Mouse (Mus musculus): ENCODE data around the gene Gm5089. TPM values are rescaled to one million over a fixed set of nuclear protein-coding genes. Genes with fewer than 3 reads are reported as not detected.
"Not testable (repeated sequence)": the region's sequence is repeated elsewhere in the genome, so short reads cannot be mapped to it uniquely, and the experiment has no call there.

Gene Gm5089
- polyA plus RNA-seq, 1 experiment from 2014 or later = 1.2 TPM

DNA sequence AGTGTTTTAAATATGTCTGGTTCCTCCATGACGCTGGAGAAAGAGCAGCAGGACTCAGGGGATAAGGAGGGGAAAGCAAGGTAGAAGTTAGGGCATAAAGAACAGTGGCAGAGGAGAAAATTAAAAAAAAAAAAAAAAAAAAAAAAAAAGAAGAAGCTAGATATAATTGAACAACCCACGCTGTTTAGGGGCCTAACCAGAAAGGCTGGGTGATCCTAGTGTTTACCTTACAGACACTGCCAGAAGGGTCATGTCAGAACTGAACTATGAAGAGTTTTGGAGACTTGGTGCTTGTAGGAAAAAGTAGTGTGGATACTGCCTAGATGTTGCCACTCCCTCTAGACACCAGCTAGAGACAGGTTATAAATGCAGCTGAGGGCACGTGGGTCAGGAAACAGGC is 10.6 kb upstream of the Gm5089 start:
- Histone ChIP-seq H3K9me3 (ENCODE audit: control insufficient read depth, low read length) (no peaks in the 10 kb centered on the region), H3K27ac (peak overlapping the region; percentile 90), H3K4me2 (replicated peaks) (peak overlapping the region; percentile 64), H3K27me3 (ENCODE audit: control insufficient read depth, insufficient read depth, low read length) (peaks cover 65% of the 10 kb centered on the region), H3K4me3 (replicated peaks; ENCODE audit: low read length) (peak overlapping the region; percentile 48), H3K9ac (peak overlapping the region; percentile 74), H3K4me1 (replicated peaks; ENCODE audit: control insufficient read depth, insufficient read depth, low read length) (peaks cover 12% of the 10 kb centered on the region; the same call in 1 of the 2 replicates), H3K36me3 (replicated peaks; ENCODE audit: control insufficient read depth, insufficient read depth) (no peaks in the 10 kb centered on the region)
- WGBS = 25% methylated on average over 3 of the region's 3 CpGs
- DNase-seq (ENCODE audit: low spot score) (no peak), ATAC-seq (ENCODE audit: low FRiP score) (no peak)

DNA sequence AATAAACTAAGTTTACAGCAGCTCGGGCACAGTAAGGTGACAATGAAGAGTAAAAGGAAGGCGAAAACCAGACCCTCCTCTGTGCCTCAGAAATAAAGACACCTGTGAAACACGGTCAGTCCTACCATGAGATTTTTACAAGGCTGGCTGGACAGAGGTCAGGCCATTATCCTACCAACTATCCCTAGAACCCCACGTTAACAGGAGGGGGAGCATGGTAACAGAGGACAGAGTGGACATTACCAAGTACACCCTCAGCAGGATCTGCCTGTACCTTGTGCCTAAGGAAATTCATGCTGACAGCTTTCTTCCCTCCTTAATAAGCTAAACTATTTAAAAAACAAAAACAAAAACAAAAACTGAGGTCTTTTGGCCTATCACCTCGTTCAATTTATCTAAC is 9.3 kb upstream of the Gm5089 start:
- Histone ChIP-seq H3K27ac (peak overlapping the region; percentile 63; the same call in 1 of the 2 replicates), H3K36me3 (replicated peaks; ENCODE audit: control insufficient read depth, insufficient read depth) (no peaks in the 10 kb centered on the region), H3K9ac (peak overlapping the region; percentile 58), H3K4me2 (replicated peaks) (peak overlapping the region; percentile 64), H3K4me3 (replicated peaks; ENCODE audit: low read length) (peak overlapping the region; percentile 23), H3K9me3 (ENCODE audit: control insufficient read depth, low read length) (no peaks in the 10 kb centered on the region), H3K4me1 (replicated peaks; ENCODE audit: control insufficient read depth, insufficient read depth, low read length) (peaks cover 12% of the 10 kb centered on the region; the same call in 1 of the 2 replicates), H3K27me3 (ENCODE audit: control insufficient read depth, insufficient read depth, low read length) (peaks cover 63% of the 10 kb centered on the region)
- no peak for DNase-seq (ENCODE audit: low spot score)
- WGBS = 45% methylated on average over 5 of the region's 5 CpGs
- no peak for ATAC-seq (ENCODE audit: low FRiP score)

DNA sequence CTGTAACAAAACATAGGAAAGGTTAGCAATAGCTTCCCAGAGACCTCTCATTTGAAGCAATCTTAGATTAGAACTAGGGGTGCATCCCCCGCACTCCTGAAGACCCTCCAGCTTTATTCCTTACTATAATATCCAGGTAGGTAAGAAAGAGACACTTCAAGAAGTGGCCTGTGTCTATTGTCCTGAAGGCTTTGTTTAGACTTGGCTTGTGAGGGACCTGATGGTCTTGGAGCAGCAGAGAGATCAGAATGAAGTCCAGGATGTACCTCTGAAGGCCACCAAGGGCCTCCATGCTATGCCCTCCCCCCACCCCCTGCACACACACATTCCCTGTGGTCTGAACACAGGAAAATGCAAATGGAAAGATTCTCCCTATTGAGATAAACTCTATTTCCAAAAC is 8.9 kb upstream of the Gm5089 start:
- peak overlapping the region; percentile 58; the same call in 1 of the 2 replicates for H3K9ac ChIP-seq
- H3K4me1 ChIP-seq (replicated peaks; ENCODE audit: control insufficient read depth, insufficient read depth, low read length) = peaks cover 14% of the 10 kb centered on the region; the same call in 1 of the 2 replicates
- H3K27ac ChIP-seq = peak overlapping the region; percentile 63; the same call in 1 of the 2 replicates
- DNase-seq (ENCODE audit: low spot score) = no peak
- WGBS = 100% methylated on average over 1 of the region's 1 CpGs
- peak overlapping the region; percentile 23 for H3K4me3 ChIP-seq (replicated peaks; ENCODE audit: low read length)
- H3K9me3 ChIP-seq (ENCODE audit: control insufficient read depth, low read length) = no peaks in the 10 kb centered on the region
- no peak for ATAC-seq (ENCODE audit: low FRiP score)
- no peaks in the 10 kb centered on the region for H3K36me3 ChIP-seq (replicated peaks; ENCODE audit: control insufficient read depth, insufficient read depth)
- peak overlapping the region; percentile 64 for H3K4me2 ChIP-seq (replicated peaks)
- H3K27me3 ChIP-seq (ENCODE audit: control insufficient read depth, insufficient read depth, low read length) = peaks cover 63% of the 10 kb centered on the region

DNA sequence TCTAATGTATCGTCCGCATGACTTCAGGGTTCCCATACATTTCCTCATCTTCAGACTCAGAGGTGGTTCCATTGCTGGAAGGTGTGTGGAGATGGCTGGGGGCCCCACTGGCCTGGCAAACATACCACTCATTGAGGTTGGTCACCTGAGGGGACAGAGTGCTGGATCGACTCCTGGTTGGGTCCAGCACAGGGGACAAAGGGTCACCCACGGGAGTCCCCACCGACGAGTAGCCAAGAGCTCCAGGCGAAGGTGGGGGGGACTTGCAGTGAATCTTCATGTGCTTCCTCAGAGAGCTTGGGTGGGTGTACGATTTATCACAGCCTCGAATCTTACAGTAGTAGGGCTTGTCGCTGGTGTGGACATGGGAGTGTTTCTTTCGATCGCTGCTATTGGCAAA is 8.4 kb upstream of the Gm5089 start:
- not testable (repeated sequence) for H3K4me3 ChIP-seq (replicated peaks; ENCODE audit: low read length); H3K27ac ChIP-seq; DNase-seq (ENCODE audit: low spot score); ATAC-seq (ENCODE audit: low FRiP score); H3K9me3 ChIP-seq (ENCODE audit: control insufficient read depth, low read length); H3K36me3 ChIP-seq (replicated peaks; ENCODE audit: control insufficient read depth, insufficient read depth); H3K4me1 ChIP-seq (replicated peaks; ENCODE audit: control insufficient read depth, insufficient read depth, low read length)
- 42% methylated on average over 7 of the region's 12 CpGs for WGBS
- peaks cover 67% of the 10 kb centered on the region for H3K27me3 ChIP-seq (ENCODE audit: control insufficient read depth, insufficient read depth, low read length)
- H3K4me2 ChIP-seq (replicated peaks) = peak overlapping the region; percentile 64
- H3K9ac ChIP-seq = peak overlapping the region; percentile 58; the same call in 1 of the 2 replicates

DNA sequence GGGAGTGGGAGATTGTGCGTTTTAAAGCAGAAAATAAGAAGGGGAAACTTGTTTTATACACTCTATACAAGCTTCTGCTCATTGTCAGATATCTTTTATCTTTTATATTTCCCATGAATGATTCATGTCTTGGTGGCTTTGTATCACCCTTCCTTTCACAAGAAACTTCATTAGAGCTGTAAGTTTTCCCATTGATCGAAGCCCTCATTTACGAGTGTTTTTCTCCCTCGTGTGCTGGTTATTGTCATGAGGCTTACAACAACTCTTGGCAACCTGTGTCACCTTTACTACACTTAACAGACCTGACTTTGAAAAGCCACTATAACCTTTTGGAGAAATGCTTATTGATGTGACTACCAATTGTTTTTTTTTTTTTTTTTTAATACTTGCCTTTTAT is 4.6 kb upstream of the Gm5089 start:
- peak overlapping the region; percentile 75 for H3K27ac ChIP-seq
- DNase-seq (ENCODE audit: low spot score) (peak; percentile 24), ATAC-seq (ENCODE audit: low FRiP score) (no peak)
- peaks cover 21% of the 10 kb centered on the region for H3K4me1 ChIP-seq (replicated peaks; ENCODE audit: control insufficient read depth, insufficient read depth, low read length)
- peaks cover 63% of the 10 kb centered on the region for H3K27me3 ChIP-seq (ENCODE audit: control insufficient read depth, insufficient read depth, low read length)
- no peak overlapping the region for H3K9ac ChIP-seq
- no peaks in the 10 kb centered on the region for H3K9me3 ChIP-seq (ENCODE audit: control insufficient read depth, low read length)
- 13% methylated on average over 4 of the region's 4 CpGs for WGBS
- H3K4me2 ChIP-seq (replicated peaks) = no peak overlapping the region
- H3K36me3 ChIP-seq (replicated peaks; ENCODE audit: control insufficient read depth, insufficient read depth) = no peaks in the 10 kb centered on the region
- no peak overlapping the region for H3K4me3 ChIP-seq (replicated peaks; ENCODE audit: low read length)

DNA sequence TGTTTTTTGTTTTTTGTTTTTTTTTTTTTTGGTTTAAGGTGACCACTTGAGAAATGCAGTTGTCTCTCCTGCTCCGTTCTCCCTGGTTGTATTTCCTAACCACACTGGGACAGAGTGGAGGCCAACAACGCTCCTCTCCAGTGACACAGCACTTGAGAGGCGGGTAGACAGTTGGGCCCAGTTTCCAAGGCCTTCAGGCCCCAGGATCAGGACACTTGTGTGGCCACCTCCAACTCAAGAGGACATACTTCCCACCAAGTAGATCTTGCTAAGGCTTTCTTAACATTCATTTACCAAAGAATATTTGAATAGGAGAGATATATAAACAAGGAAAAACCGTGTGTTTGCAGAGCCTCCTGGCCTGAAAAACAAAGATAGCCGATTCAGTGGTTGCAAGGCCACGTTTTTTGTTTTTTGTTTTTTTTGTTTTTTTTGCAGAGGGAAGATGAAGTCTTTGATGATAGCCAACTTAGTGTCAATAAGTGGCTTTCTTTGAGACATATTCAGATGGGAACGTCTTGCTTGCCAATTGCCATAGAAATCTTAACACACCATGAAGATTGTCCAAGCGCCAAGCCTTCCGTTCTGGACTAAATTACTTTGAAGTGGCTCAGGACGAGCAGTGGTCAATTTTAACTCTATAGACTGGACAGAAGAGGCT is 4.1 kb upstream of the Gm5089 start:
- H3K36me3 ChIP-seq (replicated peaks; ENCODE audit: control insufficient read depth, insufficient read depth) = no peaks in the 10 kb centered on the region
- DNase-seq (ENCODE audit: low spot score) (peak; percentile 66), ATAC-seq (ENCODE audit: low FRiP score) (no peak)
- 21% methylated on average over 10 of the region's 10 CpGs for WGBS
- H3K27ac ChIP-seq = peak overlapping the region; percentile 75; the same call in 1 of the 2 replicates
- H3K9me3 ChIP-seq (ENCODE audit: control insufficient read depth, low read length) = no peaks in the 10 kb centered on the region
- H3K4me1 ChIP-seq (replicated peaks; ENCODE audit: control insufficient read depth, insufficient read depth, low read length) = peaks cover 25% of the 10 kb centered on the region
- H3K27me3 ChIP-seq (ENCODE audit: control insufficient read depth, insufficient read depth, low read length) = peaks cover 62% of the 10 kb centered on the region
- no peak overlapping the region for H3K4me2 ChIP-seq (replicated peaks)
- H3K4me3 ChIP-seq (replicated peaks; ENCODE audit: low read length) = no peak overlapping the region
- no peak overlapping the region for H3K9ac ChIP-seq

DNA sequence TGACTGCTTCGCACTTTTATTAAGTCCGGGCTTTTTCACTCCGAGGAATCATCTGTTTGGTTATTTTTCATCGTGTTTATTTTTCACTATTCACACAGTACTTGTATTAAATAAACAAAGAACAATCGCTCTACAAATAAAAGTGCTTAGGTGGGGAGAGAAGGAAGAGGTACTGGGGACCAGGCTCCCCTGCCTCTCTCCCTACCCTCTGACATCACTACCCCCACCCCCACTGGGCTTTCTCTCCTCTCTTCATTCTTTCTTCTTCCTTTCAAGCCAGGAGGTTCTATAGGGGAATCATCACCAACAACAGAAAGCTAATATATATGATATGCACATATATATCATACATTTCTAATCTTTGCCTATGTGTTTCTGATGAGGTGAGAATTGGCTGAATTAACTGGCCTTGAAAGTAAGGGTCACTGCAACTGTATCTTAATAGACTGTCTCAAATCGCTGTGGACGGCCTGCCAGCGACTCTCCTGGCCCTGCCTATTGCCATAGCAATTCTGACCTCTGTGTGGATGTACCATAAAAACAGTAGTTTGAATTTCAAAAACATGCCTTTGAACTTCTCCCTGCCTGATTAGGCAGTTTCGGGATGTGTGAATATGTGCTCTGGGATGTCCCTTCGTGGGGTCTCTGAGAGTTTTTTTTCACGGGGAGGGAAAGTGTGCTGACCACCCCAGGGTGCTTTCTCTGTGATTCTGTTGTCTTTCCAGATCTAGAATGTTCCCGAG is 3.3 kb upstream of the Gm5089 start:
- no peaks in the 10 kb centered on the region for H3K9me3 ChIP-seq (ENCODE audit: control insufficient read depth, low read length)
- H3K4me1 ChIP-seq (replicated peaks; ENCODE audit: control insufficient read depth, insufficient read depth, low read length) = peaks cover 25% of the 10 kb centered on the region
- WGBS = 5% methylated on average over 12 of the region's 12 CpGs
- ATAC-seq (ENCODE audit: low FRiP score) = peak; percentile 44; the same call in 1 of the 2 replicates
- peak; percentile 26 for DNase-seq (ENCODE audit: low spot score)
- no peak overlapping the region for H3K9ac ChIP-seq
- no peaks in the 10 kb centered on the region for H3K36me3 ChIP-seq (replicated peaks; ENCODE audit: control insufficient read depth, insufficient read depth)
- no peak overlapping the region for H3K4me3 ChIP-seq (replicated peaks; ENCODE audit: low read length)
- peak overlapping the region; percentile 42 for H3K4me2 ChIP-seq (replicated peaks)
- peak overlapping the region; percentile 77 for H3K27ac ChIP-seq
- peaks cover 66% of the 10 kb centered on the region for H3K27me3 ChIP-seq (ENCODE audit: control insufficient read depth, insufficient read depth, low read length)

DNA sequence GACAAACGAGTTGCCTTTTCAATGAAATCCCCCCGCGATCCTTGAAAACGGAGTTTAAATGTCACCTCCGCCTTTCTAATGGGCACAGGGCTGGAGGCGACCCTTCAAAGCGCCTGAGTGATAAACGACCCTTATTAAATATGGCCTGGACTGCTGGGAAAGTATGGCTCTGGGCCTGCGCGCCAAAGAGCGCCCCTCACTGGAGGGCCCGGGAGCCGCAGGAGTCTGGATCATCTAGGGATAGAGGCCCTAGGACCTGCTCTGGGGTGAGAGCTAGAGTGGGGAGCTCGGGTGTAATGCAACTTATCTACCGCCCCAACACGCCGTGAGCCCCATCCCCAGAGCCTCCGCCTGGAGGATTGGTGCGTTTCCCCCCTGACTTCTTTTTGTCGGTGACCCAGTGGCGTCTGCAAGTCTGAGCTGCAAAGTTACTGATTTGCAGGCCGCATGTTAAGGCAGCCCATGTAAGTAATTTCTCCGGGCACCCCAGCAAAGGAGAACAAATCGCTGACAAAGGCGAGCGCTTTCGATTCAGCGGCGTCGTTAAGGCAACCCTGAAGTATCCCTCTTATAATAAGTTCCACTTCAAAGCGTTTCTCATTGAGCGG is 2.6 kb upstream of the Gm5089 start:
- Histone ChIP-seq H3K36me3 (replicated peaks; ENCODE audit: control insufficient read depth, insufficient read depth) (no peaks in the 10 kb centered on the region), H3K4me1 (replicated peaks; ENCODE audit: control insufficient read depth, insufficient read depth, low read length) (peaks cover 25% of the 10 kb centered on the region), H3K27ac (peak overlapping the region; percentile 77), H3K4me3 (replicated peaks; ENCODE audit: low read length) (no peak overlapping the region), H3K27me3 (ENCODE audit: control insufficient read depth, insufficient read depth, low read length) (peaks cover 69% of the 10 kb centered on the region), H3K9me3 (ENCODE audit: control insufficient read depth, low read length) (no peaks in the 10 kb centered on the region), H3K9ac (no peak overlapping the region), H3K4me2 (replicated peaks) (peak overlapping the region; percentile 42)
- peak; percentile 76 for ATAC-seq (ENCODE audit: low FRiP score)
- DNase-seq (ENCODE audit: low spot score) = peak; percentile 71
- WGBS = 1% methylated on average over 32 of the region's 32 CpGs
